Mouse (Mus musculus) gastrocnemius, postnatal 4 days (tissue): Measurements from ENCODE around the gene Ipo5. TPM values are rescaled to one million over a fixed set of nuclear protein-coding genes. Genes with fewer than 3 reads are reported as not detected.

Experiments
- DNase-seq, 2 experiments: peaks; one replicate each; pipeline ENCODE4 v3.0.0; 2021 to 2022; ENCODE audit warnings: low spot score in 2 of 2, mixed read lengths in 2 of 2
- total RNA-seq, 2 experiments: library from RNA; stranded (reverse); gene quantifications; 2 replicates each; pipeline ENCODE4 v1.2.3; 2021

Ipo5 gene
- total RNA-seq, 2 experiments from 2014 or later: 111 to 112 TPM

DNA sequence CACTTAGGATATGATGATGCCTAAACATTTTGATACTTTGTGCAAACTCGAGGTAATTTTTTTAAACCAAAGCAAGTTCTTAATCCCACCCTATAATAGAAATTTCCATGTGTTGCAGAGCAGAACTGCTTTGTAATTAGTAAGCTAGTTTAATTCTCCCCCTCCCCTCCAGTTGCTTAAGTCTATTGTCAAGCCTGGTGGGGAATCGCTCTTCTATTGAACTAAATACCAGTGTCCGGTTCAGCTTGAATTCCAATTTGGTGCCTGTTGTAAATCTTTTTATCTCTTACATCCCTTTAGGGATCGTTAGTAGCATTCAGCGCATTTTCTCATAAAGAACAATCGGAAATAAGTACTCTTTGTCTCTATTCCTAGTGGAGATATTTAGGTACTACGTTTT is 1.9 kb downstream of the Ipo5 start:
- DNase-seq: no peak

DNA sequence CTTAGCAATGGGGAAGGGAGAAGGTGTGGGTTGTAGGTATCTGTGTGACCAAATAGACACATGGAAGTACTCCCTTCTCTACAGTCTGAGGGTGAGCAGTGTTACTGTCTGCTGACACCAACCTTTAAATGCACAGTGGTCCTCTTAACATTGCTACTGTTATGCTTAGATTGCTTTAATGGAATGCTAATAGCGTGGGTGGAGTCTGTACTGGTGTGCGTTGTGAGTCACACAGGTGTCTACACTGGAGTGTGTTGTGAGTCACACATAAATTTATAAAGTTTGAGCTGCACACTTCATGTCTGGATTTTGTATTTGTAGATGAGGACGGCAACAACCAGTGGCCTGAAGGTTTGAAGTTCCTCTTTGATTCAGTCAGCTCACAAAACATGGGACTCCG is 10.8 kb downstream of the Ipo5 start:
- no peak for DNase-seq

DNA sequence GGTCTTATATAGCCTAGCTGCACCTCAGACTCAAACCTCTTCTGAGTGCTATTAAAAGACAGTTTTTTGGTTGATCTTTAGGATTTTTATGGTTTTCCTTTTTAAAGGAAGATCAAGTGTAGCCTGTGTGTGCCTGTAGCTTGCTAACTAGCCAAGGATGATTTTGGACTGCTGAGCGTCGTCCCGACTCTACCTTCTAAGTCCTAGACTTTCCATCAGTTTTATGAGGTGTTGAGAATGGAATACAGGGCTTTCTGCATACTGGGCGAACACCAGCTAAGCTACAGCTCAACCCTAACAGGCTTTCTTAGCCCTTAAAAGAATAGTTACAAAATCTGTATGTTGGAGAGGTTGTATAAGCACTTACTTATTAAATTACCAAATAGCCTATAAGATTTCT is 13.0 kb downstream of the Ipo5 start:
- no peak for DNase-seq

DNA sequence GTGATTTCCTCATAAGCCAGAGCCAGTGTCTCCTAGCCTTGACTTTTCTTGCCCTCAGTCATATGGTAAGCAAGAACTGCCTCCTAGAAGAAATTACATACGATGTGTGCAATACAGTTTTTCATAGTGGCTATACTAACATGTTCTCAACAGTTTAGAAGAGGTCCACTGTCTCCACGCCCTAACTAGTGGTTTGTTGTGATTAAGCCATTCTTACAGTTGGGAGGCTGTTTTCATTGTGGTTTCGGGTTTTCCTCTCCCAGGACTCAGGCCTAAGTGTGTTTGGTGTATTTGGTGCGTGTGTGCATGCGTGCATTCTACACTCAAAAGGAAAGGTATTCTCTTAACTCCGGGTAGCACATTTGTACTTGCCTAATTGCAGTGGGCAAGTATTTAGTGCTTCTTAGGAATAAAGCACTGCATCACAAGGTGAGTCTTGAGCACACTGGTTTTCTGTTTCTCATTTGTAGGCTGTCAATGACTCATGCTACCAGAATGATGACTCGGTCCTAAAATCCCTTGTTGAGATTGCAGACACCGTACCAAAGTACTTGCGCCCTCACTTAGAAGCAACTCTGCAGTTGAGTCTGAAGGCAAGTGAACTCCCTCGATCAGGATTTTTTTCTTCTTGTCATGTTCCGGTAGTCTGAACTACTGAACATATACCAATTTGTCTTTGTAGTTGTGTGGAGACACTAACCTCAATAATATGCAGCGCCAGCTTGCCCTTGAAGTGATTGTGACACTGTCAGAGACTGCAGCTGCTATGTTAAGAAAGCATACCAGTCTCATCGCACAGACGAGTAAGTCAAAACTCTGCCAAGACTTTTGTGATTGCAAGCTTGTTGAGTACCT is 14.9 kb downstream of the Ipo5 start:
- DNase-seq: no peak

DNA sequence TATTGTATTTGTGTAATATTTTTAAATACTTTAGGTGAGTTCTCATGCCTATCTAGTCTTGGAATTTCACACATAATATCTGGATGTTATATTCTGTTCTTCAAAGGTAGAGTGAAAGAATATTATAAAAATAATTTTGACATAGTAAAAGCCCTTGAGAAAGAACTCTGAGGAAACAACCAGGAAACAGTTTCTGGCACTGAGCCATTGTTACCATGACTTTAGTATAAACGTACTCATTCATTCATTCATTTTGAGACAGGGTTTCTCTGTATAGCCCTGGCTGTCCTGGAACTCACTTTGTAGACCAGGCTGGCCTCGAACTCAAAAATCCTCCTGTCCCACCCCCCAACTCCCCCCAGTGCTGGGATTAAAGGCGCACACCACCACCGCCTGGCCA is 20.2 kb downstream of the Ipo5 start:
- DNase-seq: no peak

DNA sequence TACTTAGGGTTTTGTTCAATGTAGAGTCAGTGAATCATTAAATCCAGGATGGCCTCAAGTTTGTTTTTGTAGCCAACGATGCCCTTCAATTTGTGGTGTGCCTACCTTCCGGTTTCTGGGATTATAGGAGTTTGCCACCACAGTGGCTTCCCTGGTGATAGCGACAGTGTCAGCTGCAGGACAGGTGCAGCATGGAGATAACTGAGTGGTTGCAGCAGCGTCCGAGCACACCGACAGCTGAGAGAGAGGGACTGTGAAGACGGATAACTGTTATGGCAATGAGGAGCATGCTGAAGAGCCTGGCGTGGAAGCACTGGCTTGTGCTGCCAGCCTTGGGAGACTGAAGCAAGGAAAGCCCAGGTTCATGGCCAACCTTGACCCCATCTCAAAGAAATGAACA is 22.6 kb downstream of the Ipo5 start:
- no peak for DNase-seq

DNA sequence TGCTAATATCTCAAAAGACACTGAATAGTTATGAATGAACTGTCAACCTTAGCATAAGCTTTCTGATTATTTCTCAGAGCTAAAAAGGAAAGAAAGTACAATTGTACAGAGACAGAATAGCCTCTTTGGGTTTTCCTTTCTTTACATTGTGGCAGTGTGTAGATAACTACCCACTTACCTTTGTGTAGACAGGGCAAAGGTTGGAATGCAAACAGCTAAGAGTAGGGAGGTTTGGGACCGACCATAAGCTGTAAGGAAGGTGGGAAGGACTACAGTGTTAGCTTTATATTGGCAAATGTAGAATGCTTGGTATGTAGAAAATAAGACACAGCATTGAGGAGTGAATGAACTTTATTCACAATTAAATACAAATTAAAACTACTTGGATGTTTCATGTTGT is 26.1 kb downstream of the Ipo5 start:
- DNase-seq: no peak

DNA sequence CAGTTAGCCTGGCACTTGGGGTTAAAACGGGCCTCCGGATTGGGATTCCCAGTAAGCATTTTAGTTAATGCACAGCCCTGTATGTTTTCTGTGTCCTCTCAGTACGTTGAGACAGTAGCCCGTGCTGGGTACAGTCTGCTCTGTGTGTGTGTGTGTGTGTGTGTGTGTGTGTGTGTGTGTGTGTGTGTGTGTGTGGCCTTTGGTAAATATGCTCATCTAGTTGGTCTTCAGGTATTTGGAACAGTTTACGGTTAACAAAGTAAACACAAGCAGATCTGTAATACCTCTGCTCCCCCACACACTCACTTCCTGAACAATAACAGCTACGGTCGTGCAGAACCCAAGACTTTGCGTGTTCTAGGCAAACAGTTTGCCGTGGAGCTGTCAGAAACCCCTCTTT is 31.8 kb downstream of the Ipo5 start:
- DNase-seq: no peak

DNA sequence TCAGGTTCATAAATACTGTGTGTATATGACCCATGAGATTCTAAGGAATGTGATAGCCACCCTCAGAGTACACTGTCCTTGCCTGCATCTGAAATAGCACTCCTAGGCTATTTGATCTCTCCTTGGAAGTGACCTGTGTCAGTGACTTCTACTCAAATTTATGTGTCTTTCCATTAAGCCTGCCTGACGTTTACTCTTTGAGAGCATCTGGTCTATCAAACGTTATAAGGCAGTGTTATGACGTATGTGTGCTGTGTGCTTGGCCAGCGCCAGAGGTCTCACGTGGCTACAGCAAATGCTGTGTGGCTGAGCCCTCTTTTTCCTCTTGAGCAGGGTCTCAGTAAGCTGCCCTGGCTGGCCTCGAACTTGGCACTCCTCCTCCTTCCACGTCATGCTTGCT is 34.1 kb downstream of the Ipo5 start:
- DNase-seq: no peak

DNA sequence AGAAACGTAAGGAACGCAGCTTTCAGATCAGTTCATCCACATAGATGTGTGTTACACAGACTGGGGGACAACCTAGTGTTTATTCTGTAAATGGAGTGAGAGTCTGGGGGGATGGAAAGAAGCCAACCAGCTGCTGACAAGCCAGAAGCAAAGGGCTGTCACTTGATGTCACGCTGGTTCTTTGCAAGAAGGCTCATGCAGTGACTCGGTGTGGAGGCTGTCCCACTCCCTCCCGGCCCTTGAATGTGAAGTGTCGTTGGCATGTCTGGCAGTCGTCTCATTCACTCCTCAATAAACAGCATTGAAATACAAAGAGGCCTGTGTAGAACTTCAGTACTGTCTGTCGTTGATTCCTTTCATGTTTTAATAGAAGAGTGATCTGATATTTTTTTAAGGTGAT is 36.1 kb downstream of the Ipo5 start:
- DNase-seq: no peak

DNA sequence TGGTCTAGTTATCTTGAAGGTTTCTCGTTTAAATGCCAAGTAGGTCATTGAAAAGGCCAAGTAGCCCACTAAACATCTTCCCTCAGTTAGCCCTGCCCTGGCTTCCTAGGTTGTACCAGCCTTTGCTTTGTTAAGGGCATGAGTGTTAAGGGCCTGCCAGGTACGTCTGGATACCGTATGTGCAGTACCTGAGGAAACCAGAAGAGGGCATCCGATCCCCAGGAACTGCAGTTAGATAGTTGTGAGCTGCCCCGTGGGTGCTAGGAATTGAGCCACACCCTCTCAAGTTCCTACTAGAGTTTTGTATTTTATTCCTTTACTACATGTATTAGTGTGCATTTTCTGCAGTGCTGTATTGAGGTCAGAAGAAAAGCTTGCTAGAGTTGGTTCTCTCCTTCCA is 38.0 kb downstream of the Ipo5 start:
- DNase-seq: no peak

DNA sequence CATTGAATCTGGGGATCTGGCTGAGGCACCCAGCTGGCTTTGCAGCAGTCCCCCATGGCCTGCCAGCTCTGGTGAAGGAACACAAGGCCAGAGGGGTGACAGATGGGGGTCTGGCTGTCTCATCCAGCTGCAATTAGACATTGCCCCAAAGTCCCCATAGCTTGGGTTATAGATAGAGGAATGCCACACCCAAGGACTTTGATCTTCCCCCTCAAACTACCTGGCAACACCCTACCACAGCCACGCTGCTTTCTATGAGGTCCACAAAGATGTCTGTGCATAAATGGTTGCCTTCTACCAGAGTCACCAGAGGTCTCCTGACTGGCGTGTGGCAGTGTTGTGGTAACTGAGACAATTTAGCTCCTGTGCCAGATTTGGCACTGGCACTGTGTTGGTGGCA is 39.0 kb downstream of the Ipo5 start:
- DNase-seq: no peak

DNA sequence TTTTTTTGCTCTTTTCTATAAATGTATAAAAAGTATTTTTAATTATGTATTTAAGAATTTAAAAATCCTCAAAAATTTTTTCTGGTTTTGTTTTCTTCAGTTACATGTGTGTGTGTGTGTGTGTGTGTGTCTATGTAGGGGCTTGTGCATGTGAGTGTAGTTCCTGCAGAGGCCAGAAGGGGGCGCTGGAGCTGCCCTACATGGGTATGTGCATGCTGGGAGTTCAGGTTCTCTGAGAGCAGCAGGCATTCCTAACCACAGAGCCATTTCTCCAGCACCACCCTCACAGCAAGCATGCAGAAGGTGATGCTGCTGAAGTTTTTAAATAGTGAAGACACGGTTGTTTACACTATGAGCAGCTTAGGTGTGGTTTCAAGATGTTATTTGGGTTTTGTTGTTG is 41.4 kb downstream of the Ipo5 start:
- no peak for DNase-seq

DNA sequence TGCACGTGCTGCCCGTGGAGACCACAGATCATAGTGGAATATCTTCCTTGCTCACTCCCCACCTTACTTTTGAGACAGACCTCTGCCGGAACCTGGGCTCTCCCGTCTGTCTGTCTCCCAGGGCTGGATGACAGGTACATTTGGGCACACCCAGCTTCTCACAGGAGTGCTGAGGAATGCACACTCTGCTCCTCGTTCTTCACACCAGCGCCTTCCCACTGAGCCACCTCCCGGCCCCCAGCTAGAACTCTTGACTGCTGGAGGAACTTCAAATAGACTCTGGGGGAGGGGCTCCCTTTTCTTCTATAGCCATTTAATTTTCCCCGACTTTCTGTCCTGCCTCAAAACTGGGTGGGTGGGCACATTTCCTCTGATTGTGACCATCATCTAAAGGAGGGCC is 49.5 kb downstream of the Ipo5 start:
- no peak for DNase-seq

DNA sequence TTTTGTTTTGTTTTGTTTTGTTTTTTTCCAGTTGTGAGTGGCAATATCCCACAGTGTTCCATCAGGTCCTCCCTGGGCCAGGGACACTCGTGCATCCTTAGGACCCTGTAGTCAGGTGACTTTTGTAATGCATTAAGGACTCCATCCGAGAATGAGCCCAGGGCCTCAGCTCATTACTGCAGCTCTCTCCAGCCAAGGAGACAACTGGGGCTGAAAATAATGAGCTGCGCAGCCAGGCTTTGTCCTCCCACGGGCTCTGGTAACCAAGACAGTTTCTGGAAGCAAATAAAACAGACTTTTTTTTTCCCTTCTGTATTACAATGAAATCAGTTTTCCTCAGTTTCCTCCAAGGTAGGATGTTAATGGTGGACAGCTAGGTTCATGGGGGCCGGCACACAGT is 50.0 kb downstream of the Ipo5 start:
- no peak for DNase-seq

DNA sequence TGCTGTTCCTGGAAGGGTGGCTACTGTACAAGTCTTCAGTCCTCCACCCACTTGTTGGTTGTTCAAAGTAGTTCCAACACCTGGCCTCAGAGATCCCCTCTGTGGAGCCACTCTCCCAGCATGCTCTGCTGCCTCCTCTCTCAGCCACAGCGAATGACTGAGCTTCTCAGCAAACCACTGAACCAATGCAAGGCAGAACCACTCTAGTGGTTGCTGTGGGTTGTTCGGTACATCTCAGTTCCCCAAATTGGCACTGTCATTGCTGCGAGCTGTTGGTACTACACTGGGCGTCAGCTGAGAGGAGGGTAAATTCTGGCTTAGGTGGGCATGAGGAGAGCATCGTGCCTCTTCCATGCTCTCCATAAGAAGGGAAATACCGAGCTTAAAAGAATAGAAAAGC is 56.0 kb downstream of the Ipo5 start:
- DNase-seq: no peak

DNA sequence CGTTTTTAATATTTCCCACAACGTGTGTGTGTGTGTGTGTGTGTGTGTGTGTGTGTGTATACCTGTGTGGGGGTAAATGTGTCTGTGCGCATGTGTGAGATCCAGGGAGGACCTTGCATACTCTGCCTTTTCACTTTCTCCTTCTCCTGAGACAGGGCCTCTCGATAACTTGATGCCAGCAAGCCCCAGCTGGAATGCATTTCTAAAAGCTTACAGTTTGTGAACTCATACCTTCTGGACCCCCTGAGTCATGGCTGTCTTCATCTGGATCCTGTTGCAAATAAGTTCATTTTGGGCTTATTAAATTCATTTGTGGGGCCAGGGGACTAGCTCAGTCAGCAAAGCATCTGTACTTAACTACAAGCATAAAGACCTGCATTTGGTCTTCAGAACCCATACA is 57.7 kb downstream of the Ipo5 start:
- no peak for DNase-seq

DNA sequence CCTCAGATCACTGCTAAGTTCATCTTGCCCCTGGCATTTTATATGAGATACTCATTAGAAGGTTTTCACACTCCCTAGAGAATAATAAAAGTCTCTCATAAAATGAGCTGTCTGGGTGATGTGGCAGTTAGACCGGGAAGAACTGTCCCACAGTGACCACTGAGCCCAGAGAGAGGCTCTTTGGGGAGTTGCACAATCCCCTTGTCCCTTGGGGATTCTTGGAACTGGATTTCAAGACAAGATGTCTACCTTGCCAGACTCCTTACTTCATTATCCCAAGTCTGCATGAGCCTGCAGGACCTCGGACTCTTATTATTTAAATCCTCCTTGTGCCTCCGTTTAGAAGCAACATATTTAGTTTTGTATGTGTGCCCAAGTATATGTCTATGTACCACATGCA is 58.6 kb downstream of the Ipo5 start:
- DNase-seq: no peak

DNA sequence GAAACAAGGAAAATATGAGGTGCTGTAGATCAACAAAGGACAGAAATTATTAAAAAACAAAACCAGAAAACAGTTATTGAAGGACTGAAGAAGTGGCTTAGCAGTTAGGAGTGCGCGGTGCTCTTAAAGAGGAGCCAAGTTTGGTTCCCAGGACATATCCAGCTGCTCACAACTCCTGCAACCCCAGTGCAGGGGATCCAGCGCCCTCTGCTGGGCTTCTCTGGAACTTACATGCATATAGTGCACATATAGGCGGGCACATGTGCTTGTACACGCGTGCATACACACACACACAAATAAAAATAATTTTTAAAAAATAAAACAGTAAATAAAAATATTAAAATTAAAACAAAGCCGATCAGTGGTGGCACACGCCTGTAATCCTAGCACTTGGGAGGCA is 59.6 kb downstream of the Ipo5 start:
- no peak for DNase-seq

DNA sequence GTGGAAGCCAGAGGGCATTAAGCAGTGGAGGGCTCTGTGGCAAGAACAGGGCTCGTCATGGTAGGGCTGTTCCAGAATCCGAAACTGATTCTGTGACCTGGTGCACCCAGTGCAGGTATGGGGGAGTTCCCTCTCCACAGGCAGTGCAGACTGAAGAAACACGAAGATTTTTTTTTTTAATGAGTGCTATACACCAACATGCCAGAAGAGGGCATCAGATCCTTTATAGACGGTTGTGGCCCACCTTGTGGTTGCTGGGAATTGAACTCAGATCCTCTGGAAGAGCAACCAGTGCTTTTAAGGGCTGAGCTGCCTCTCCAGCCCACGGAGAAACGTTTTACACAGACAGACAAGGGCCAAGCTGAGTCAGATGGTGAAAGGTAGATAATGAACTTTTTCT is 60.3 kb downstream of the Ipo5 start:
- no peak for DNase-seq

DNA sequence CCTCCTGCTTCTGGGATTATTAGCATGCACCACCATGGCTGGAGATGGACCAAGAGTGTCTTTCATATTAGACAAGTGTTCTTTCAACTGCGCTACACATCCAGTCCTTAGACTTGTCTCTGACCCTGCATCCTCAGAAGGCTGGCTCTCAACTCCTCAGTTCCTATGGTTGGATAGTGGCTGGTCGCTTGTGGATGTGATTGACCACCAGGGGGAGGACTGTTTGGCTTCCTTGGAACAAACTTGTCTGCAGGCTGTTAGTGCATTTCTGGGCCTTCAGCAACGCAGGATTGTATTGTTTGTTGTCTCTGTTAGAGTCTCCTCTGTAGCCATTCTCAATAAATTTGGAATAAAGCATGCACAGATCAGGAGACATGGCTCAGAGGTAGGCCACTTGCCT is 68.5 kb downstream of the Ipo5 start:
- peak in 1 of 2 experiments; percentile 37 for DNase-seq

DNA sequence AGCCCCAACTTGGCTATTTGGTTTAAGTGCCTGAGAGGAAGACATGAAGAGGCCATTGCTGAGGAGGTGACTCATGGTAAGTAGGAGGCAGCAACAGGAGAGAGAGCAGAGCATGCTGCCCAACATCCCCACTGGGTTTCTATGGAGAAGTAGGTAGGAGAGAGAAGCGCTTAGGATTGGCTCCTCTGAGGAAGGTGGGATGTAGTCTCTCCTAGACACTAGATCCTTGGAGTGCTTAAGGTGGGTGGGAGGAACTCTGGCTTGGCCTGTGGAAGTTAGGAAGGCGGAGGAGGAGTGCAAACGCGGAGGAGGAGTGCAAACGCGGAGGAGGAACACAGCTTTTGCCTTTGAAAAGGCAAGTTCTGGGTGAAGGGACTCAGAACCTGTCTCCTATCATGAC is 78.1 kb downstream of the Ipo5 start:
- no peak for DNase-seq
